Mouse (Mus musculus) stomach, postnatal 0 days (tissue): Measurements from ENCODE around the gene Enox1. TPM values are rescaled to one million over a fixed set of nuclear protein-coding genes. Genes with fewer than 3 reads are reported as not detected.

Experiments used
- ATAC-seq: fragments of 200-750 bp; cut with Nextera tagmentation; 2 replicates; pipeline ENCODE4 v1.8.0; 2017; ENCODE audit not compliant: low FRiP score, low TSS enrichment
- DNase-seq: peaks from one replicate; pipeline ENCODE4 v3.0.0-alpha.2; 2016; ENCODE audit warnings: low spot score
- H3K27ac ChIP-seq: fragments of 300-500 bp; sonication (generic); replicated peaks from 2 replicates; pipeline ENCODE4 v1.5.1; 2014; ENCODE audit warnings: mild to moderate bottlenecking, control low read depth
- H3K27me3 ChIP-seq: fragments of 300-500 bp; sonication (generic); 2 replicates; pipeline ENCODE4 v1.6.1; 2014; ENCODE audit warnings: low read length; ENCODE audit not compliant: control insufficient read depth, insufficient read depth
- H3K36me3 ChIP-seq: fragments of 300-500 bp; sonication (generic); 2 replicates; pipeline ENCODE4 v1.6.1; 2014; ENCODE audit warnings: low read length, mixed read lengths; ENCODE audit not compliant: control insufficient read depth, insufficient read depth
- H3K4me1 ChIP-seq: fragments of 300-500 bp; sonication (generic); replicated peaks from 2 replicates; pipeline ENCODE4 v1.6.1; 2014; ENCODE audit warnings: antibody characterized with exemption; ENCODE audit not compliant: control insufficient read depth, insufficient read depth
- H3K4me2 ChIP-seq: fragments of 300-500 bp; sonication (generic); replicated peaks from 2 replicates; pipeline ENCODE4 v1.6.1; 2014; ENCODE audit warnings: low read depth, mild to moderate bottlenecking, control low read depth, moderate library complexity
- H3K4me3 ChIP-seq: fragments of 300-500 bp; sonication (generic); 2 replicates; pipeline ENCODE4 v1.5.1; 2014; ENCODE audit warnings: low read depth, low read length, control low read depth
- H3K9ac ChIP-seq: fragments of 300-500 bp; sonication (generic); 2 replicates; pipeline ENCODE4 v1.6.1; 2014; ENCODE audit warnings: mild to moderate bottlenecking, low read length, control low read depth, mixed read lengths
- H3K9me3 ChIP-seq: fragments of 300-500 bp; sonication (generic); 2 replicates; pipeline ENCODE4 v1.6.1; 2016; ENCODE audit warnings: low read length; ENCODE audit not compliant: control insufficient read depth
- CTCF ChIP-seq: IDR thresholded peaks from 2 replicates; pipeline ENCODE4 v1.5.1; 2016; ENCODE audit warnings: antibody characterized with exemption, low read depth, mild to moderate bottlenecking, moderate library complexity
- EP300 ChIP-seq: optimal IDR thresholded peaks from 2 replicates; pipeline ENCODE3; 2016; ENCODE audit warnings: antibody characterized with exemption
- WGBS: fragments of 180-500 bp; shearing (Covaris S2); extraction: QIAGEN DNeasy Blood & Tissue Kit; methylation state at CpG from one replicate; pipeline ENCODE4 v1.1.7; 2014; 5-methylcytosine and 5-hydroxymethylcytosine counted together
- polyA plus RNA-seq: library from polyadenylated mRNA; unstranded; fragments of >200 nt; fragmentation: Nextera tagmentation; extraction: Ambion mirVana; gene quantifications from 2 replicates; pipeline ENCODE4 v1.2.1, GENCODE M21; 2015

The Enox1 gene
- polyA plus RNA-seq, 1 experiment from 2014 or later = 2.5 TPM

- WGBS = 82% methylated on average over 4 of the region's 4 CpGs
- Histone ChIP-seq H3K9ac (no peak overlapping the region), H3K9me3 (no peaks in the 10 kb centered on the region), H3K27me3 (no peaks in the 10 kb centered on the region), H3K4me3 (no peak overlapping the region), H3K4me1 (no peaks in the 10 kb centered on the region), H3K36me3 (no peaks in the 10 kb centered on the region), H3K27ac (no peak overlapping the region), H3K4me2 (no peak overlapping the region)
- ATAC-seq (no peak), DNase-seq (no peak)
- TF ChIP-seq CTCF (no peak), EP300 (no peak)
These were observed 122.6 kb downstream of the Enox1 start for GRCm38 (mm10) chr14:77279143-77279542.

DNA sequence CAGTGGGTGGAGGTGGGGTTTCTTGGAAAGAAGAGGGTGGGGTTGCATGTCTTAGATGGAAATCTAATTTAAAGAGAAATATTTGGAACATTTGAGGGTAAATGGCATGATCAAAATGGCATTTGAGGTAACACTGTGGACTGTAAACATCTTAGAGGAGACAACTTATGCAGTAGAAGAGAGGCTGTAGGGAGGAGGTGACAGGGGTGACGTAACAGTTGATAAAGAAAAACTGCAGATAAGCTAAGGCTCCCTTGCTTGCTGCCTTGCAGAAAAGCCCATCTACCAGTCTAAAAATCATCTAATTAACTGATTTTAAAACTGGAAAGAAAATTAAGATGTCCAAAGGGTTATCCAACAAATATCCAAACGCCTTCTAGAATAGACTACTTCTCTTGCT, 123.9 kb downstream of the Enox1 start:
- ATAC-seq (no peak), DNase-seq (no peak)
- Histone ChIP-seq H3K36me3 (no peaks in the 10 kb centered on the region), H3K9ac (no peak overlapping the region), H3K4me1 (no peaks in the 10 kb centered on the region), H3K9me3 (no peaks in the 10 kb centered on the region), H3K27ac (no peak overlapping the region), H3K4me2 (no peak overlapping the region), H3K4me3 (no peak overlapping the region), H3K27me3 (no peaks in the 10 kb centered on the region)
- WGBS = 70% methylated on average over 2 of the region's 2 CpGs
- TF ChIP-seq CTCF (no peak), EP300 (no peak)

DNA sequence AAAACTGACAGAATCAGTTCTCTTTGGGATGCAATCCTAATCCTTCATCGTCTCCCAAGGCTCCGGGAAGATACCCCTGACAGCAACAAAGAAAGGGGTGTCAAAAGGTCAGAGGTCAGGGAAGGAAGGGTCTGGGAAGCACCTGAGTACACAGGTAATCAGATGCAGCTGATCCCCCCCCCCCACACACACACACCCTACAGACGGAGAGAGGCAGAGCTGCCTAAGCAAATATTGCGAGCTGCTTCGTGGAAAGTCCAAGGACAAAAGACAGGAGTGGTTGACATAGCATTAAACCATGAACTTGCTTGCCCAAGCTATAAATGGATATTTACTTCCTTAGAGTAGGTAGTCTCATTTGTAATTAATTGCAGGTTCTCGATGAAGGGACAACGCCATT, 124.3 kb downstream of the Enox1 start:
- Histone ChIP-seq H3K27ac (no peak overlapping the region), H3K4me2 (no peak overlapping the region), H3K4me3 (no peak overlapping the region), H3K9me3 (no peaks in the 10 kb centered on the region), H3K36me3 (no peaks in the 10 kb centered on the region), H3K27me3 (no peaks in the 10 kb centered on the region), H3K9ac (no peak overlapping the region), H3K4me1 (no peaks in the 10 kb centered on the region)
- ATAC-seq (no peak), DNase-seq (no peak)
- TF ChIP-seq EP300 (no peak), CTCF (no peak)
- 50% methylated on average over 7 of the region's 7 CpGs for WGBS

DNA sequence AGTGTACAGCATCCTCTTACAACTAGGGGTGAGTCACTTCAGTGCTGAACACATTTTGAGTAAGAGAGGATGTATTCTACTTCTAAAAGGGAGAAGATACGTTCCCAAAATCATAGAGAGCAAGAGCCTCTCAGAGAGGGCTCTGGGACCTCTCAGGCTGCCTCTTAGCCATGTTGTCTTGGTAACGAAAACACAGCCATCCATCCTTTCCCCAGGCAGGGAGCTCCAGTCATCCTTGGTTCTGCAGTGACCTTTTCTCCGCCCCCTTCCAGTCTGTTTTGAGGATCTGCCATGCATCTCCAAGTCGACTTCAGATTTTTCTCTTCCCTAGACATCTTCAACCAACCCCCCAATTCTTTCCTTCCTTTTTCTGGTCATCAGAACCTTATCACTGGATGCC, 127.4 kb downstream of the Enox1 start:
- no peak for DNase-seq
- no peaks in the 10 kb centered on the region for H3K27me3 ChIP-seq
- H3K4me3 ChIP-seq = no peak overlapping the region
- no peak overlapping the region for H3K27ac ChIP-seq
- TF ChIP-seq CTCF (no peak), EP300 (no peak)
- no peaks in the 10 kb centered on the region for H3K4me1 ChIP-seq
- no peaks in the 10 kb centered on the region for H3K9me3 ChIP-seq
- H3K4me2 ChIP-seq = no peak overlapping the region
- WGBS = 70% methylated on average over 4 of the region's 4 CpGs
- H3K36me3 ChIP-seq = no peaks in the 10 kb centered on the region
- H3K9ac ChIP-seq = no peak overlapping the region
- ATAC-seq = no peak

DNA sequence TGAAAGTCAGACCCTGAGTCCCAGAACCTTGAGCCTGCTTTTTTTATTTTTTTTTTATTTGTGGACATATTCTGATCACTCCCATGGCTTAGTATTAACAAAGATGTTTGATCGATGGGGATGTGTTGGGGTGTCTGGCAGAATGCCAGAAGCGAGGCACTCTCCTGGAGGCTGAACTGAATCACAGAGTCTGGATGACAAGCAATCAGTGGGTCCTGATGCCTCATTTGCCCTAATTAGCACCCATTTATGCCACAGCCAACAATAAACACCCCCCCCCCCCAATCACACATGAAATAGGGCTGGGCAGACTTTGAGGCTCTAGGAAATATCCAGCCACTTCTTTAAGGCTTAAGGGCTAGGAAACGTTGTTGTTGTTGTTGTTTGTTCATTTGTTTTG, 128.9 kb downstream of the Enox1 start:
- DNase-seq (no peak), ATAC-seq (no peak)
- Histone ChIP-seq H3K27ac (no peak overlapping the region), H3K4me2 (no peak overlapping the region), H3K9ac (no peak overlapping the region), H3K27me3 (no peaks in the 10 kb centered on the region), H3K9me3 (no peaks in the 10 kb centered on the region), H3K4me3 (no peak overlapping the region), H3K4me1 (no peaks in the 10 kb centered on the region), H3K36me3 (no peaks in the 10 kb centered on the region)
- WGBS = 81% methylated on average over 3 of the region's 3 CpGs
- TF ChIP-seq EP300 = no peak
- TF ChIP-seq CTCF = no peak

DNA sequence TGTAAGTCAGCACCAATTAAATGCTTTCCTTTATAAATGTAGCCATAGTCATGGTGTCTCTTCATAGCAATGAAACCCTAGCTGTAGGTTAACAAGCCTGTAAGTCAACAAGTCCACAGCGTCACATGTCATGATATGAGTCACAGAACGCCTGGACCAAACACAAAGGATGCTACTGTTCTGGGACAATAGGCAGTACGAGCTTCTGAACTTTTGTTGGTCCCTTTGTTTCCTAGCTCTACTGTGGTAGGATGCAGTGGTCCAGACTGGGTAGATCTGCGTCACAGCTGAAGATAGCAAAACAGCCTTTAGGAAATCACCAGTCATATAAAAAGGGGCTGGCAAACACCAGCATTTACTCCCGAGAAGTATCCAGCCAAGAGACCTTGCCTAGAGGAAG, 135.2 kb downstream of the Enox1 start:
- H3K4me3 ChIP-seq = no peak overlapping the region
- DNase-seq = no peak
- TF ChIP-seq EP300 = no peak
- no peak for TF ChIP-seq CTCF
- H3K27me3 ChIP-seq = no peaks in the 10 kb centered on the region
- no peaks in the 10 kb centered on the region for H3K9me3 ChIP-seq
- H3K4me1 ChIP-seq = no peaks in the 10 kb centered on the region
- ATAC-seq = no peak
- no peaks in the 10 kb centered on the region for H3K36me3 ChIP-seq
- no peak overlapping the region for H3K27ac ChIP-seq
- WGBS = 84% methylated on average over 5 of the region's 5 CpGs
- H3K9ac ChIP-seq = no peak overlapping the region
- no peak overlapping the region for H3K4me2 ChIP-seq
